Mouse (Mus musculus) CD4-positive, CD25-positive, alpha-beta regulatory T cell, adult 4 months (primary cell): ENCODE measurements around the gene Gbp7. TPM values are rescaled to one million over a fixed set of nuclear protein-coding genes. Genes with fewer than 3 reads are reported as not detected.
"Not testable (repeated sequence)": the region's sequence is repeated elsewhere in the genome, so short reads cannot be mapped to it uniquely, and the experiment has no call there.

Experiments used
- ATAC-seq: one replicate; pipeline ENCODE4 v1.8.0; 2017
- polyA plus RNA-seq, 2 experiments: library from polyadenylated mRNA; unstranded; fragments of 100-300 nt; shearing (Covaris generic); gene quantifications; one replicate each; pipeline ENCODE4 v1.2.1; 2017

The Gbp7 gene
- polyA plus RNA-seq, 2 experiments from 2014 or later: 242 to 294 TPM

DNA sequence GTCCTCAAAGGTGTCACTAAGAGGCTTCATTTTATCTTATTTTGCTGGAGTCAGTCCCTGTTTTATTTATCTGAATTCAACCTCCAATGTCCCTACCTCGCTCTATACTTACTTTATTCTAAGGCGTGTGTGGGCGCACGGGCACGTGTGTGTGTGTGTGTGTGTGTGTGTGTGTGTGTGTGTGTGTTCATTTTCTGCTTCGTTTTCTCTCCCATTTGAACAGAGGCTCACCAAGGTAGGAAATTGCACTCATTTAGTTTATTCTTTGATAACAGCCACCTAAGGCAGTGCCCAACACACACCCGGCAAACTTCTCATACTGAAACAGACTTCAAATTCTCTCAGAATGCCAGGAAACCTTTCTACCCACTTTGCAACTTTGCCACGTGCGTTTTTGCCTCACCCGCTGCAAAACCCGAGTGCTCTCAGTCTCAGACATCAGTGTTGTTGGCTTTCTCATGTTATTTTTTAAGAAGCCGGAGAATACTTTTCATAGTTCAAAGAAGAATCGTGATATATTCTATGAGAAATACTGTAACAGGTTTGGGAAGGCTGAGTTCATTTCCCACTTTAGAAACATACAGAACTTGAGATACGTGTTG, 31.0 kb downstream of the Gbp7 start:
- ATAC-seq: peak; percentile 4

DNA sequence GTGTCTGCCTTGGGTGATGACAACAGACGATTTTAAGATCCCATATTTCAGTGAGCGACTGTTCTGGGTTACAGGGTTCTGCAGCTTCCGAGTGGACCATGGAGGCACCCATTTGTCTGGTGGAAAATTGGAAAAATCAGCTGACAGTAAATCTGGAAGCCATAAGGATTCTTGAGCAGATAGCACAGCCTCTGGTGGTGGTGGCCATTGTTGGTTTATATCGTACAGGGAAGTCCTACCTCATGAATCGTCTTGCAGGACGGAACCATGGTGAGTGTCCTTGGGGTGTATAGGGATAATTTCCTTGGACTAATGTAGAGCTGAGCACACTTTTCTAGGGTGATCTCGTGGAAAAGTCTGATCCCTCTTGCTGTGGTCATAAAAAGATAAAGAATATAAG, 31.5 kb downstream of the Gbp7 start:
- ATAC-seq: no peak

DNA sequence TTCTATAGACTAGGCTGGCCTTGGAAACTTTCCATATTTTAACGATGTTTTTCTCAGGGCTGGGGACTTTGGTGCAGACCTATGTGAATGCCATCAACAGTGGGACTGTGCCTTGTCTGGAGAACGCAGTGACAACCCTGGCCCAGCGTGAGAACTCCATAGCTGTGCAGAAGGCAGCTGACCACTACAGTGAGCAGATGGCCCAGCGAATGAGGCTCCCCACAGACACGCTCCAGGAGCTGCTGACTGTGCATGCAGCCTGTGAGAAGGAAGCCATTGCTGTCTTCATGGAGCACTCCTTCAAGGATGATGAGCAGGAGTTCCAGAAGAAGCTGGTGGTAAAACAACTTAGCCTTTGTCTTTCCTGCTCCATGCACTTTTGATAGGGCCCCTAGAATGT, 37.3 kb downstream of the Gbp7 start:
- not testable (repeated sequence) for ATAC-seq

DNA sequence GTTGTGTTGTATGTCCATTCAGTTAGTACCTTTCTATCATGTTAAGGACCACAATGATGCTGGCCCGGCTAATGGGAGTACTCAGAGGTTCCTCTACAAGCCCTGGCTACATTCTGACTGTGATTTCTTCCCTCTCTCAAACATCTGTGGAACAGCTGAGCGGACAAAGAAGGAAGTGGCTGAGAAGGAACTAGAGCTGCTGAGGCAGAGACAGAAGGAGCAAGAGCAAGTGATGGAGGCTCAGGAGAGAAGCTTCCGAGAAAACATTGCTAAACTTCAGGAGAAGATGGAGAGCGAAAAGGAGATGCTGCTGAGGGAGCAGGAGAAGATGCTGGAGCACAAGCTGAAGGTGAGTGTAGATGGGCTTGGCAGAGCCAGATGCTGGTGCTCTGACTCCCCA, 40.6 kb downstream of the Gbp7 start:
- no peak for ATAC-seq

DNA sequence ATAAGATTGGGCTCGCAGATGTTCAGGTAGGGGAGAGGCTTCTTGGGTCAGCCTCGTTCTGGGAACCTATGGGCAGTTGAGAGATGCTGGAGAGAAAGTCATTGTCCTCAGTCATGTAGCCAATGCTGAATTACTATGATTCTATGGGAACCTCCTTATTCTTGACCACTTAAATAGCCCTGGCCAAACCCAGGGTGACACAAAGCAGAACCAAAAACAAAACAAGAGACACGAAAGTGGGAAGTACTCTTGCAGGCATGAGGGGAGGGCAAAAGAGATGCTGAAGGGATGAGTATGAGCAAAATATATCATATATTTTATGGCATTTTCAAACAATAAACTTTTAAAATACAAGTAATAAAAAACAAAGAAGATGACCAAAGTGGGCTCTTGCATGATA, 47.0 kb downstream of the Gbp7 start:
- no peak for ATAC-seq

DNA sequence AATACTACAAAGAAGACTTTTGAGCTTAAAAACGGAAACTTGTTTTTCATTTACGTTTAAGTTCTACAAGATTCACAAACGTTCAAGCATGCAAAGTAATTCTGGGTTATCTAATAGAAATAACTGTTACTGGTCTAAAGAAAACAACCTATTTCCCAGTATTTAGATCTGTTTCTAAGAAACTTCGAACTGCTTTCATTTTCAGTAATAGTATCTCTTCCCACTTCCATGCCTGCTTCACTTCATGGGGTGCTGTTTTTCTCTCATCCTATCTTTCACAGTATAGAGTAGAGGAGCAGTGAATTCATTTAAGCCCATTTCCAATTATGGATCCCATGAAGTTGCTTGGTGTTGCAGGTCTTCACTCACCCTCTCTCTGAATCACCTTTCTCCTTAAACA, 48.2 kb downstream of the Gbp7 start:
- ATAC-seq: peak; percentile 61

DNA sequence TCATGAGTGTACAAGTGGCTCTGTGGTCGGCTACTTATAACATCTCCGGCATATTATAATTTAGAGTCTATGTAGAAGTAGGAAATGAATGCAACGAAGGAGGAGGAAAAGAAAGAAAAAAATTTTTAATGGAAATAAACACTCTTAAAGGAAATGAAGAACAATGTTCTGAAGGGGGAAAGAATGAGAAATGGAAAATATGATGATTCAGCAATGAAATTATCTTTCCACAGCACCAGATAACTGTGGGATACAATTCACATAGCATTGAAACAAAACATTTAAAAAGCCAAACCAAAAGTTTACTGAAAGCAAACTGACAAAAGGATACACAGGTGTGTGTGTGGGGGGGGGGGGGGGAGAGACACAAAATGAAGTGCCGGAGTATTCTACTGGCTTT, 52.9 kb downstream of the Gbp7 start:
- ATAC-seq: no peak

DNA sequence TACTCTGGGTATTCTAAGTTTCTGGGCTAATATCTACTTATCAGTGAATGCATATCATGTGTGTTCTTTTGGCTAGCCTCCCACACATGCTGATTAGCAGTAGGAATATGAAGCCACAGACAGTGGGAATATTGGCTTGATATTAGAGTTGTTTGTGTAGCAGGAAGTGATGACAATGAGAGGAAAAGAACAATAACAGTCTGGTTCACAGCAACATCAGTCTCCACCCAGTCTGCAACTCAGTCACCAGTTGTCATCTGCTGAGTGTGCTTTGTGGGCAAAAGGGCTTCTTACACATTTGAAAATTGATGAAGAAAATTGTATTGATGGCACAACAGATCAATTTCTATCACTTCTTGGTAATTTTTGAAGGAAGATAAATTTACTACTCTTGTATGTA, 57.2 kb downstream of the Gbp7 start:
- ATAC-seq: peak; percentile 91

DNA sequence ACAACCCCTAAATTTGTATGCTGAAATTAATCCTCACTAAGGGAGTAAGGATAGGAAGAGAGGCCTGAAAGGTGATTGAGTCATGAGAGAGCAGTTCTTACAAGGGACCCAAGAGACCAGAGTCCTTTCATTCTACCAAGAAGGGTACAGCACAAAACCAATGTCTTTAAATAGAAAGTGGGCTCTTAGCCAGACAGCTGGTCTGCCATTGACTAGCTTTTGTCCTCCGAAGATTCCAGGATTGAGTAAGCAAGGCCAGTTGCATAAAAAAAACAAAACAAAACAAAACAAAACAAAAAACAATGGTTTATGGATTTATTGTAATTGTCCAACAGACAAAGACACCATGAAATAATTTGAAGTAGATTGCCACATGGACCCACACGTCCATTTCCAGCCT, 58.7 kb downstream of the Gbp7 start:
- ATAC-seq: no peak

DNA sequence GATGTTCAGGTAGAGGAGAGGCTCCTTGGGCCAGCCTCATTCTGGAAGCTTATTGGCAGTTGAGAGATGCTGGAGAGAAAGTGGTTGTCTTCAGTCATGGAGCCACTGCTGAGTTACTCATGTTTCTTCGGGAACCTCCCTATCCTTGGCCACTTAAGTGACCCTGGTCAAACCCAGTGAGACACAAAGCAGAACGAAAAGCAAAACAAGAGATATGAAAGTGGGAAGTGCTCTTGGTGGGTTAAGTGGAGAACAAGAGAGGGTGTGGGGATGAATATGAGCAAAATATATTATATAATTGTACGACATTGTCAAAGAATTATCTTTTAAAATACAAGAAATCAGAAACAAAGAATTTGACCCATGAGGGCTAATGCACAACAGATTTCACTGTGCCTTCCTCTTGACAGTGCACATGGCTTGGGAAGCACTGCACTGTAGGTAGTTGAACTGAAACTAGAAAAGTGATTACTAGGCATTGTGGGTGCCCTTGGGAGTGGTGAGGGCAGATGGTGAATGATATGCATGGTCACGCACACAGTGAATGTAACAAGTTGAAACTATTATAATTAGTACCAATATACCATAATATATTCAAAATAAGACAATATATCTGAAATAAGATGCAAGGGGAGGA, 60.4 kb downstream of the Gbp7 start:
- ATAC-seq: no peak

DNA sequence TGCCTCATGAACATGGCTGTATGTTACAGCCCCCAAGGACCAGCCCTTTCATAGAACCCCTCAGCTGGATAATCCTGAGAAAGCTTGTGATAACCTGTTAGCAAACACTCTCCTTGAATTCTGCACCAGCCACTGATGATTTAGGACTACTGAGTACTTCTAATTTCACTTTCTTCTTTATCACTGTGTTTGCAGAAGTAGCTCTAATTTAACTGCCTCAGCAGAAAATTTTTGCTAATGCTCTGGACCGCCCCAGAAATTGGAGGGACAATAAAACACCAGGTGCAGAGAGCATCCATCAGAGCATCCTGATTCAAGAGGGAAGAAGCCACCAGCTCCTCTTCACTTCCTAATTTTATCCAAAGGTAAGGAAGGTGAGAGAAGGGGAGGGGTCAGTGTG, 64.4 kb downstream of the Gbp7 start, which contains the start of gene Gbp2b:
Gene Gbp2b (plus strand): TSS at position 301 of the 400 bp plus-strand sequence.
- no peak for ATAC-seq

DNA sequence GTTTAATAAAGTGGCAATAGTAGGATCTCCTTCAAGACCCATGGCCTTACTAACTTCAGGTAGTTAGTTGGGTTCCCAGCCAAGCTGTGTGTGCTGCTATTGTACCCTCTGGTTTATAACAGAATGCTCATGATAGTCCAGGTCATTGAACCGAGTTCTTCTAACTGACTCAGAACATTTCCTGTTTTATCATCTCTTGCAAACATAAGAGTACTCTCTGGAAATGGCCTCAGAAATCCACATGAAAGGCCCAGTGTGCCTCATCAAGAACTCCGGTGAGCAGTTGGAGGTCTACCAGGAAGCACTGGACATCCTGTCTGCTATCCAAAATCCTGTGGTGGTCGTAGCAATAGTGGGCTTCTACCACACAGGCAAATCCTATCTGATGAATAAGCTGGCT, 67.8 kb downstream of the Gbp7 start:
- peak; percentile 48 for ATAC-seq

Other genes with a start within 250 kb of the Gbp7 start
- 10 to 100 TPM; 21.1 to 24.0 TPM for gene Pdlim5, start 134.6 kb upstream of the Gbp7 start, polyA plus RNA-seq
- gene Gbp5, start 36.4 kb upstream of the Gbp7 start, polyA plus RNA-seq: 10 to 100 TPM; 18.3 to 29.5 TPM
- 100 to 1,000 TPM; 101 to 122 TPM for gene Gbp3, start 29.7 kb downstream of the Gbp7 start, polyA plus RNA-seq
- 10 to 100 TPM; 27.5 to 35.1 TPM for gene Gbp2b, start 64.5 kb downstream of the Gbp7 start, polyA plus RNA-seq
- 100 to 1,000 TPM; 157 to 166 TPM for gene Gbp2, start 90.3 kb downstream of the Gbp7 start, polyA plus RNA-seq
- gene Kyat3, start 170.7 kb downstream of the Gbp7 start, polyA plus RNA-seq: 1 to 10 TPM; 5.5 to 7.8 TPM
- gene Gtf2b, start 234.7 kb downstream of the Gbp7 start, polyA plus RNA-seq: 10 to 100 TPM; 54.6 to 59.0 TPM